9 mouse cellular contexts compared by ENCODE assay signal in the genomic region with DNA sequence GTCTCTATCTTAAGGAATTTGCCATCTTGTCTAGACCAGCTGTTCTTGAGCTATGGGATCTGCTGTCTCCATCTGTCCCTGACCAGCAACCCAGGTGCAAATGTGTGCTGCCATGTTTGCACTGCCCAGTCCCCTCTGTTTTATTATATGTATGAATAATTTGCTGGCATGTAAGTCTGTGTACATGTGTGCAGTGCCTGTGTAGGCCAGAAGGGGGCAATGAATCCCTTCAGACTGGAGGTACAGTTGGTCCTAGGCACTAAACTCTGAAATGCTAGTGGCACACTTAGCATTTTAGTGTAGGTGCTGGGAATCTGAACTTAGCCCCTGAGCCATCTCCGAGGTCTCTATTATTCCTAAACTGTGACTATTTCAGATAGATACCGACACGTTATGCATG. TPM values are rescaled to one million over a fixed set of nuclear protein-coding genes. Genes with fewer than 3 reads are reported as not detected.
DNase-seq lines count a peak whose midpoint lies in the region; ATAC-seq and TF ChIP-seq lines count a peak whose summit lies in the region.
"Had no signal": no experiment of that assay in that cellular context is flagged by ENCODE, and none has a peak within 500 bp of the region (broad histone marks: within the 10 kb centered on the region; RNA-seq: fewer than 3 reads in every experiment).

No protein-coding gene starts in this region.

- no peak overlapping the region for H3K4me2 ChIP-seq in kidney, embryonic 16.5 days (replicated peaks; ENCODE audit: low read depth, low read length)
- H3K4me2 ChIP-seq: neural tube, embryonic 12.5 days had no signal

- 92% methylated on average over 3 of the region's 3 CpGs for WGBS in kidney, embryonic 16.5 days

- no peak for ATAC-seq in kidney, embryonic 16.5 days (ENCODE audit: low FRiP score, low TSS enrichment)
- ATAC-seq in monocyte, adult 5-6 weeks (replicated peaks; ENCODE audit: insufficient number of reproducible peaks, low FRiP score, low TSS enrichment, poor library complexity, severe bottlenecking) = 0 out of 2 replicates have a peak, but pooled peaks have one; percentile 50

- no peaks in the 10 kb centered on the region for H3K4me1 ChIP-seq in kidney, embryonic 16.5 days (ENCODE audit: insufficient read depth, low read length)
- H3K4me1 ChIP-seq: neural tube, embryonic 12.5 days had no signal

- no peaks in the 10 kb centered on the region for H3K9me3 ChIP-seq in kidney, embryonic 16.5 days (ENCODE audit: low read length)
- H3K9me3 ChIP-seq: neural tube, embryonic 12.5 days had no signal

- no peak overlapping the region for H3K4me3 ChIP-seq in kidney, embryonic 16.5 days (ENCODE audit: low read length)
- no peak overlapping the region for H3K4me3 ChIP-seq in left cerebral cortex, adult 2 months
- H3K4me3 ChIP-seq: neural tube, embryonic 12.5 days had no signal

- H3K27ac ChIP-seq in kidney, embryonic 16.5 days (ENCODE audit: low read length) = no peak overlapping the region
- no peak overlapping the region for H3K27ac ChIP-seq in left cerebral cortex, adult 2 months
- H3K27ac ChIP-seq: neural tube, embryonic 12.5 days had no signal

- H3K27me3 ChIP-seq in kidney, embryonic 16.5 days (ENCODE audit: insufficient read depth, low read length) = no peaks in the 10 kb centered on the region
- H3K27me3 ChIP-seq: neural tube, embryonic 12.5 days had no signal

- peak; percentile 69 for TF ChIP-seq CTCF in left cerebral cortex, adult 2 months (IDR thresholded peaks at IDR 0.05)

- intact Hi-C loops in gastrocnemius, postnatal 14 days (cut with DNase I; ENCODE audit: low total_unique reads) = no loop called here
- intact Hi-C loops in left cerebral cortex, adult 2 months (cut with DNase I) = loop anchor here (1.0 kb wide), 1 partner anchor 102 kb away; no protein-coding TSS in a partner anchor

- no peak overlapping the region for H3K9ac ChIP-seq in kidney, embryonic 16.5 days (replicated peaks; ENCODE audit: low read length)
- H3K9ac ChIP-seq: neural tube, embryonic 12.5 days had no signal

- peak; percentile 63 for DNase-seq in kidney, adult 18-20 months
- DNase-seq in MEL-GATA-1-ER (ENCODE audit: extremely low read depth, low read depth) = peak; percentile 32
- DNase-seq in c-Kit-positive CD71-negative TER-119-negative erythroid progenitor cells, embryonic 14.5 days (ENCODE audit: low read depth) = peak; percentile 44
- peak; percentile 33 for DNase-seq in gastrocnemius, postnatal 14 days
- DNase-seq in left cerebral cortex, adult 2 months (ENCODE audit: extremely low spot score in 1 of 2, low spot score in 2 of 2) = peak; percentile 24 to 47
- peak; percentile 48 to 59 for DNase-seq in thymus, postnatal 36 days

- H3K36me3 ChIP-seq in kidney, embryonic 16.5 days (ENCODE audit: insufficient read depth, low read length) = peaks cover 63% of the 10 kb centered on the region

RNA-seq across cellular contexts. Expression of a gene that starts 58.9 kb away (rescaled TPM):
- polyA plus RNA-seq in kidney, embryonic 16.5 days (2015; fragmentation: Nextera tagmentation; extraction: Ambion mirVana) = 23.4 and 25.7 TPM in 2 replicates
- 10 to 100 TPM; 19.2 to 24.1 TPM for total RNA-seq in gastrocnemius, postnatal 14 days (2021)
- 10 to 100 TPM; 73.4 to 76.2 TPM for total RNA-seq in left cerebral cortex, adult 2 months (2021)
- 47.2 to 73.2 TPM (median 72.4 TPM) in 3 replicates for total RNA-seq in monocyte, adult 5-6 weeks (2017)
